Mouse (Mus musculus): ENCODE measurements around the gene Fam160b1. TPM values are rescaled to one million over a fixed set of nuclear protein-coding genes. Genes with fewer than 3 reads are reported as not detected.

Fam160b1 gene
- polyA plus RNA-seq, 1 experiment from 2014 or later: 16.6 TPM

DNA sequence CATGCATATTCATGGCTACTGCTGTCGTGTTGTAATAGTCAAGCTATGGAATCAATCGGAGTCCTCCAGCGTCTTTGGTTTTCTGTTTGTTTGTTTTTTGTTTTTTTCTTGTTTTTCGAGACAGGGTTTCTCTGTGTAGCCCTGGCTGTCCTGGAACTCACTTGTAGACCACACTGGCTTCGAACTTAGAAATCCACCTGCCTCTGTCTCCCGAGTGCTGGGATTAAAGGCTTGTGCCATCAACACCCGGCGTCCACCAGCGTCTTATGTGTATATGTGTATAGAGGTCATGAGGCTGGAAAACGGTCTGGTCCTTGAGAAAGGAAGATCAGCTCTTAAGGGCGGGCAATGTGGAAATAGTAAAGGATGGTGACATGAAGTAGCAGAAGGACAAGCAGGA lies 6.4 kb upstream of the Fam160b1 start:
- H3K4me3 ChIP-seq (ENCODE audit: low read depth, low read length): no peak overlapping the region
- ATAC-seq (ENCODE audit: insufficient number of reproducible peaks, insufficient read depth, low FRiP score, low read depth): no peak
- peaks cover 25% of the 10 kb centered on the region; the same call in 1 of the 2 replicates for H3K4me1 ChIP-seq (ENCODE audit: control insufficient read depth, insufficient read depth, low read length)
- H3K4me2 ChIP-seq (replicated peaks; ENCODE audit: low read depth, low read length): no peak overlapping the region
- WGBS: 92% methylated on average over 11 of the region's 11 CpGs
- no peaks in the 10 kb centered on the region for H3K9me3 ChIP-seq (ENCODE audit: control insufficient read depth, low read depth, low read length)
- no peak overlapping the region for H3K27ac ChIP-seq (ENCODE audit: low read length)
- H3K9ac ChIP-seq (replicated peaks; ENCODE audit: low read depth, low read length): no peak overlapping the region
- H3K27me3 ChIP-seq (ENCODE audit: control insufficient read depth, insufficient read depth, low read length): no peaks in the 10 kb centered on the region
- no peaks in the 10 kb centered on the region for H3K36me3 ChIP-seq (ENCODE audit: control insufficient read depth, insufficient read depth, low read length)

- 75% methylated on average over 6 of the region's 6 CpGs for WGBS
- no peak for ATAC-seq (ENCODE audit: insufficient number of reproducible peaks, insufficient read depth, low FRiP score, low read depth)
- H3K4me3 ChIP-seq (ENCODE audit: low read depth, low read length): no peak overlapping the region
- H3K9ac ChIP-seq (replicated peaks; ENCODE audit: low read depth, low read length): no peak overlapping the region
- H3K27ac ChIP-seq (ENCODE audit: low read length): peak overlapping the region; percentile 76
- no peaks in the 10 kb centered on the region for H3K27me3 ChIP-seq (ENCODE audit: control insufficient read depth, insufficient read depth, low read length)
- no peak overlapping the region for H3K4me2 ChIP-seq (replicated peaks; ENCODE audit: low read depth, low read length)
- H3K4me1 ChIP-seq (ENCODE audit: control insufficient read depth, insufficient read depth, low read length): peaks cover 28% of the 10 kb centered on the region; the same call in 1 of the 2 replicates
- no peaks in the 10 kb centered on the region for H3K9me3 ChIP-seq (ENCODE audit: control insufficient read depth, low read depth, low read length)
- H3K36me3 ChIP-seq (ENCODE audit: control insufficient read depth, insufficient read depth, low read length): no peaks in the 10 kb centered on the region
These were observed 5.8 kb upstream of the Fam160b1 start for GRCm38 (mm10) chr19:57354715-57355114.

DNA sequence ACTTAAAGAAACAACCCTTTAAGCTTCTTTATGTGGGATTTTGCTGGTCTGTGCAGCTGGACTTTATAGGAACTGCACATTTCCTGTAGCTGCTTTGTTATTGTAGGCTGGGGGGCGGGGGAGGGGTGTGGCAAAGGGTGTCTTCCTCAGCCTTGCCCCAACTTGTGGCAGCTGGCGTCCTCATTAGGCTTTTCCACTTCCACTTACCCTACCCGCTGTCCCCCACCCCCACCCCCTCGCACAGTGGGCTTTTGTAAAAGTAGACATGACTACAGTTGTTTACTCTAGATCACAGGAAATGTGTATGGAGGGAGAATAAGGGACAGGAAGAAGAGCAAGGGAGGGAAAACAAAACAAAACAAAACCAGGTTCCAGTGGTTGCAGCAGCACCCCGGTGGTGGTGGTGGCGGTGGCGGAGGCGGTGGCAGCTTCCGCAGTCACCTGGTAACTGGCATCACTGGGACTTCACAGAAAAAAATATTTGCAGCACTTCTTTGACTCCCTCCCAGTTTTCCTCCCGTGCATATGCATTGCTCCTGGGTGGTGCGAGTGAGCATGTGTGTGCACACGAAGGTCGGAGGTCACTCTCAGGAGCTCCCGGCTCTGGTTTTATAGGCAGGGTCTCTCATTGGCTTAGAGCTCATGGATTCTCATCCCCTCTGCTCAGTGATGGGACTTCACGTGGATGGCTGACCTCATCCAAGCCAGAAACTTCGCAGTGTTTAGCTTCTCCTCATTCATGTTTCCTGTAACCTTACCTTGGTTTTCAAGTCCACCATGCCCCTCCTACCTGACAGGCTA lies 4.8 kb upstream of the Fam160b1 start:
- Histone ChIP-seq H3K27me3 (ENCODE audit: control insufficient read depth, insufficient read depth, low read length) (no peaks in the 10 kb centered on the region), H3K9me3 (ENCODE audit: control insufficient read depth, low read depth, low read length) (no peaks in the 10 kb centered on the region), H3K36me3 (ENCODE audit: control insufficient read depth, insufficient read depth, low read length) (no peaks in the 10 kb centered on the region), H3K4me3 (ENCODE audit: low read depth, low read length) (no peak overlapping the region), H3K27ac (ENCODE audit: low read length) (peak overlapping the region; percentile 76), H3K9ac (replicated peaks; ENCODE audit: low read depth, low read length) (no peak overlapping the region; the same call in 1 of the 2 replicates), H3K4me1 (ENCODE audit: control insufficient read depth, insufficient read depth, low read length) (peaks cover 31% of the 10 kb centered on the region; the same call in 1 of the 2 replicates), H3K4me2 (replicated peaks; ENCODE audit: low read depth, low read length) (no peak overlapping the region)
- 63% methylated on average over 16 of the region's 16 CpGs for WGBS
- ATAC-seq (ENCODE audit: insufficient number of reproducible peaks, insufficient read depth, low FRiP score, low read depth): no peak

DNA sequence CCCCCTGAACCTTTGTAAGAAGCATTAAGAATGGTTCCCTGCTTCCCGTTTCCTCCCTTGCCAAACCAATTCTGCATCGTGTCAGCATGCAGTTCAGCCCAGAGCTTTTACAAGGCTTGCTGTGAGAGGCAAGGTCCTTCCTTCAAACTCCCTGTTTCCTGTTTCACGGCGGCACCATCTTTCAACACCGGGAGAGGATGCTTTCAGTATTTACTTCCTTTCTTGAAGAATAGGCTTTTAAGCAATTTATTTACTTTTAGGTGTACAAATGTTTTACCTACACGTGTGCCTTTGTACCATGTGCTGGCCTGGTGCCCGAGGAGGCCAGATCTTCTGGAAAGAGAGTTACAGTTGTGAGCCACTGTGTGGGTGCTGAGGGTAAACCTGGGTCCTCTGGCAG lies 4.2 kb upstream of the Fam160b1 start:
- Histone ChIP-seq H3K4me1 (ENCODE audit: control insufficient read depth, insufficient read depth, low read length) (peaks cover 31% of the 10 kb centered on the region; the same call in 1 of the 2 replicates), H3K9ac (replicated peaks; ENCODE audit: low read depth, low read length) (no peak overlapping the region; the same call in 1 of the 2 replicates), H3K4me3 (ENCODE audit: low read depth, low read length) (no peak overlapping the region), H3K36me3 (ENCODE audit: control insufficient read depth, insufficient read depth, low read length) (no peaks in the 10 kb centered on the region), H3K27ac (ENCODE audit: low read length) (peak overlapping the region; percentile 76), H3K27me3 (ENCODE audit: control insufficient read depth, insufficient read depth, low read length) (no peaks in the 10 kb centered on the region), H3K4me2 (replicated peaks; ENCODE audit: low read depth, low read length) (no peak overlapping the region), H3K9me3 (ENCODE audit: control insufficient read depth, low read depth, low read length) (no peaks in the 10 kb centered on the region)
- ATAC-seq (ENCODE audit: insufficient number of reproducible peaks, insufficient read depth, low FRiP score, low read depth): no peak
- WGBS: 50% methylated on average over 7 of the region's 7 CpGs

DNA sequence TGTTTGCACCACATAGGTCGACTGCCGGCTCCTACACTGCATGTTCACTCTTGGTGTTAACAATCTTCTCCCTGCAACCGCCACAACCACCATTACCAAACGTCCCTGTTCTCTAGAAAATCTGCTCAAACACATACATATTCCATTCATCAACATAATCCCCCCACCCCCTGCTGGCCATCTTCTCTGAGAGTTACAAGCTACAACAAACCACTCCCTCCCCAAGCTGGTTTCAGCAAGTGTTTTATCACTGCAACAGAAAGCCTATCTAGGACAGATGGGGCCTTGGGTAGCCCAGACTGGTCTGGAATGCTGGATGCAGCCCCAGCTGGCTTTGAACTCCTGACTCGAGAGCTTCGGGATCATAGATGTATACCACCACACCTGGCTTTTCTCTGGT lies 3.2 kb upstream of the Fam160b1 start:
- ATAC-seq (ENCODE audit: insufficient number of reproducible peaks, insufficient read depth, low FRiP score, low read depth): no peak
- peaks cover 31% of the 10 kb centered on the region; the same call in 1 of the 2 replicates for H3K4me1 ChIP-seq (ENCODE audit: control insufficient read depth, insufficient read depth, low read length)

DNA sequence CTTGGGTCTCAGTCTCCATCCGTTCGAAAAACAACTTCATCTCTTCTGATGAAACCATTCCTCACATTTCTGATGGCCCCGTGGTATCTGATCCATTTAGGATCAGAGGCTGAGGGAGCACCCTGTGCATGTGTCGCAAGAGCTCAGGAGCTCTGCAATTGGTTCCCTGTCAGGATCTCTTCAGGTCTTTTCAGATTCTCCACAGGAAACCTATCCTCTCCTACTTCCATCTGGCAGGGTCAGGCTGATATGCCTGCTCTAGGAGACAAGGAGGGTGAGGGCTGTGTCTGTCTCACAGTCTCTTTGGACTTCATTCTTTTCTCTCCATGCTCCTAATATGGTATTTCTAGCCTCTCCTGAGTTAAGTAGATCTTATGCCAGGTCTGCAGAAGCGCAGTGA lies 2.7 kb upstream of the Fam160b1 start:
- Histone ChIP-seq H3K27ac (ENCODE audit: low read length) (peak overlapping the region; percentile 56; the same call in 1 of the 2 replicates), H3K4me3 (ENCODE audit: low read depth, low read length) (no peak overlapping the region), H3K4me1 (ENCODE audit: control insufficient read depth, insufficient read depth, low read length) (peaks cover 34% of the 10 kb centered on the region), H3K9ac (replicated peaks; ENCODE audit: low read depth, low read length) (no peak overlapping the region), H3K9me3 (ENCODE audit: control insufficient read depth, low read depth, low read length) (no peaks in the 10 kb centered on the region), H3K36me3 (ENCODE audit: control insufficient read depth, insufficient read depth, low read length) (no peaks in the 10 kb centered on the region), H3K27me3 (ENCODE audit: control insufficient read depth, insufficient read depth, low read length) (no peaks in the 10 kb centered on the region), H3K4me2 (replicated peaks; ENCODE audit: low read depth, low read length) (no peak overlapping the region)
- 83% methylated on average over 5 of the region's 5 CpGs for WGBS
- no peak for ATAC-seq (ENCODE audit: insufficient number of reproducible peaks, insufficient read depth, low FRiP score, low read depth)

More for the DNA sequence above, 3.2 kb upstream of the Fam160b1 start:
- Histone ChIP-seq H3K27me3 (ENCODE audit: control insufficient read depth, insufficient read depth, low read length) (no peaks in the 10 kb centered on the region), H3K27ac (ENCODE audit: low read length) (no peak overlapping the region), H3K9me3 (ENCODE audit: control insufficient read depth, low read depth, low read length) (no peaks in the 10 kb centered on the region), H3K36me3 (ENCODE audit: control insufficient read depth, insufficient read depth, low read length) (no peaks in the 10 kb centered on the region), H3K4me2 (replicated peaks; ENCODE audit: low read depth, low read length) (no peak overlapping the region), H3K4me3 (ENCODE audit: low read depth, low read length) (no peak overlapping the region), H3K9ac (replicated peaks; ENCODE audit: low read depth, low read length) (no peak overlapping the region)
- WGBS: 82% methylated on average over 6 of the region's 6 CpGs

DNA sequence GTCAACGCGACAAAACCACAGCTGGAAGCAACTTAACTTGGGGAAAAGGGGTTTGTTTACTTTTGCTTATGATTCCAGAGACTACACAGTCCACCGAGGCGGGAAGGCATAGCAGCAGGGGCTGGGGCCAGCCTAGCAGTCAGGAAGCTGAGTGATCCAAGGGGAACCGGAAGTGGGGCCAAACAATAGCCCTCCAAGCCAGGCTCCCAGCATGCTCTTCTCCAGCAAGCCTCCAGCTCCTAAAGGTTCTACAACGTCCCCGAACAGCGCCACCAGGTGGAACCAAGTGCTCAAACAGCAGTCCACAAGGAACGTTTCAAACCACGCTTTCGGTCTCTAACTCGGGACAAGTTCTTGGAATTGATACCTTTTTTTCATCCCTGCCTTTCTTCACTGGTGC lies 2.2 kb upstream of the Fam160b1 start:
- Histone ChIP-seq H3K27ac (ENCODE audit: low read length) (peak overlapping the region; percentile 56; the same call in 1 of the 2 replicates), H3K27me3 (ENCODE audit: control insufficient read depth, insufficient read depth, low read length) (no peaks in the 10 kb centered on the region), H3K9ac (replicated peaks; ENCODE audit: low read depth, low read length) (no peak overlapping the region), H3K9me3 (ENCODE audit: control insufficient read depth, low read depth, low read length) (no peaks in the 10 kb centered on the region), H3K4me2 (replicated peaks; ENCODE audit: low read depth, low read length) (no peak overlapping the region), H3K4me1 (ENCODE audit: control insufficient read depth, insufficient read depth, low read length) (peaks cover 40% of the 10 kb centered on the region), H3K4me3 (ENCODE audit: low read depth, low read length) (no peak overlapping the region), H3K36me3 (ENCODE audit: control insufficient read depth, insufficient read depth, low read length) (no peaks in the 10 kb centered on the region)
- 59% methylated on average over 12 of the region's 12 CpGs for WGBS
- no peak for ATAC-seq (ENCODE audit: insufficient number of reproducible peaks, insufficient read depth, low FRiP score, low read depth)

- no peaks in the 10 kb centered on the region for H3K27me3 ChIP-seq (ENCODE audit: control insufficient read depth, insufficient read depth, low read length)
- WGBS: 87% methylated on average over 20 of the region's 20 CpGs
- H3K9me3 ChIP-seq (ENCODE audit: control insufficient read depth, low read depth, low read length): no peaks in the 10 kb centered on the region
- no peak overlapping the region for H3K9ac ChIP-seq (replicated peaks; ENCODE audit: low read depth, low read length)
- H3K4me1 ChIP-seq (ENCODE audit: control insufficient read depth, insufficient read depth, low read length): peaks cover 45% of the 10 kb centered on the region
- H3K36me3 ChIP-seq (ENCODE audit: control insufficient read depth, insufficient read depth, low read length): no peaks in the 10 kb centered on the region
- peak overlapping the region; percentile 76; the same call in 1 of the 2 replicates for H3K4me2 ChIP-seq (replicated peaks; ENCODE audit: low read depth, low read length)
- H3K27ac ChIP-seq (ENCODE audit: low read length): no peak overlapping the region; the same call in 1 of the 2 replicates
- no peak for ATAC-seq (ENCODE audit: insufficient number of reproducible peaks, insufficient read depth, low FRiP score, low read depth)
- no peak overlapping the region for H3K4me3 ChIP-seq (ENCODE audit: low read depth, low read length)
These were observed 1.5 kb upstream of the Fam160b1 start for GRCm38 (mm10) chr19:57358836-57359598.
